Mouse (Mus musculus) small intestine, adult 2 months (tissue): Measurements from ENCODE around the gene Cbr1. TPM values are rescaled to one million over a fixed set of nuclear protein-coding genes. Genes with fewer than 3 reads are reported as not detected.

Source experiments
- H3K27ac ChIP-seq: fragments of 200-500 bp; 2 replicates; pipeline ENCODE4 v1.5.1; 2012; ENCODE audit warnings: low read depth, low read length, control low read depth, inconsistent platforms; ENCODE audit not compliant: insufficient read depth
- H3K27me3 ChIP-seq: fragments of 200-500 bp; 2 replicates; pipeline ENCODE4 v1.6.1; 2012; ENCODE audit warnings: mild to moderate bottlenecking, moderate library complexity, low read length, inconsistent platforms; ENCODE audit not compliant: control insufficient read depth, insufficient read depth
- H3K36me3 ChIP-seq: fragments of 200-500 bp; 2 replicates; pipeline ENCODE4 v1.6.1; 2012; ENCODE audit warnings: mild to moderate bottlenecking, low read length, control low read depth, inconsistent platforms; ENCODE audit not compliant: control insufficient read depth, insufficient read depth
- H3K4me1 ChIP-seq: fragments of 200-500 bp; 2 replicates; pipeline ENCODE4 v1.6.1; 2012; ENCODE audit warnings: low read length, inconsistent platforms, mixed read lengths; ENCODE audit not compliant: control insufficient read depth, insufficient read depth, insufficient read length
- H3K4me3 ChIP-seq: fragments of 200-500 bp; 2 replicates; pipeline ENCODE4 v1.5.1; 2012; ENCODE audit warnings: low read depth, mild to moderate bottlenecking, control low read depth, inconsistent platforms, low read length, moderate library complexity
- CTCF ChIP-seq: fragments of 200-500 bp; IDR thresholded peaks from 2 replicates; pipeline ENCODE4 v1.5.1; 2012; ENCODE audit warnings: low read depth, mild to moderate bottlenecking, control low read depth, inconsistent platforms, low read length, moderate library complexity, mixed read lengths; ENCODE audit not compliant: insufficient replicate concordance, insufficient read length; ENCODE audit errors: extremely low read depth
- POLR2A ChIP-seq: fragments of 200-500 bp; IDR thresholded peaks from 2 replicates; pipeline ENCODE4 v1.6.1; 2012; ENCODE audit warnings: low read depth, mild to moderate bottlenecking, control low read depth, inconsistent platforms, low read length, moderate library complexity
- WGBS: fragments of 180-500 bp; shearing (Covaris S2); methylation state at CpG from one replicate; pipeline ENCODE4 v1.1.7; 2018; 5-methylcytosine and 5-hydroxymethylcytosine counted together
- polyA plus RNA-seq: library from polyadenylated mRNA; depleted of rRNA; stranded (reverse); fragments of >200 nt; gene quantifications from 2 replicates; pipeline ENCODE4 v1.2.3, GENCODE M21; 2012

Cbr1 gene
- polyA plus RNA-seq, 1 experiment: 352 TPM

- no peaks in the 10 kb centered on the region for H3K4me1 ChIP-seq
- H3K36me3 ChIP-seq: peaks cover 4% of the 10 kb centered on the region; the same call in 1 of the 2 replicates
- TF ChIP-seq CTCF (no peak), POLR2A (no peak)
- no peaks in the 10 kb centered on the region for H3K27me3 ChIP-seq
- no peak overlapping the region for H3K27ac ChIP-seq
- 63% methylated on average over 4 of the region's 4 CpGs for WGBS
- H3K4me3 ChIP-seq: no peak overlapping the region
These were observed 17.4 kb upstream of the Cbr1 start for GRCm38 (mm10) chr16:93588281-93588680.

GRCm38 (mm10) chr16:93590915-93591314 is 14.7 kb upstream of the Cbr1 start:
- Histone ChIP-seq H3K36me3 (peaks cover 3% of the 10 kb centered on the region; the same call in 1 of the 2 replicates), H3K4me3 (no peak overlapping the region), H3K4me1 (no peaks in the 10 kb centered on the region), H3K27ac (no peak overlapping the region), H3K27me3 (no peaks in the 10 kb centered on the region)
- TF ChIP-seq POLR2A: no peak
- TF ChIP-seq CTCF: no peak
- WGBS: 91% methylated on average over 15 of the region's 15 CpGs

- TF ChIP-seq CTCF: no peak
- H3K4me3 ChIP-seq: no peak overlapping the region
- no peak overlapping the region for H3K27ac ChIP-seq
- H3K4me1 ChIP-seq: no peaks in the 10 kb centered on the region
- 85% methylated on average over 20 of the region's 20 CpGs for WGBS
- no peaks in the 10 kb centered on the region for H3K27me3 ChIP-seq
- peaks cover 3% of the 10 kb centered on the region; the same call in 1 of the 2 replicates for H3K36me3 ChIP-seq
These were observed 13.9 kb upstream of the Cbr1 start for GRCm38 (mm10) chr16:93591450-93592430.

GRCm38 (mm10) chr16:93592711-93593110 is 12.9 kb upstream of the Cbr1 start:
- 90% methylated on average over 3 of the region's 3 CpGs for WGBS
- TF ChIP-seq CTCF (no peak), POLR2A (no peak)
- Histone ChIP-seq H3K27ac (no peak overlapping the region), H3K36me3 (peaks cover 3% of the 10 kb centered on the region; the same call in 1 of the 2 replicates), H3K4me3 (no peak overlapping the region), H3K27me3 (no peaks in the 10 kb centered on the region), H3K4me1 (no peaks in the 10 kb centered on the region)

GRCm38 (mm10) chr16:93593406-93593805 is 12.2 kb upstream of the Cbr1 start:
- Histone ChIP-seq H3K27me3 (no peaks in the 10 kb centered on the region), H3K4me1 (no peaks in the 10 kb centered on the region), H3K36me3 (peaks cover 4% of the 10 kb centered on the region; the same call in 1 of the 2 replicates), H3K4me3 (no peak overlapping the region), H3K27ac (no peak overlapping the region)
- 89% methylated on average over 8 of the region's 8 CpGs for WGBS
- no peak for TF ChIP-seq CTCF
- TF ChIP-seq POLR2A: no peak

- 92% methylated on average over 10 of the region's 10 CpGs for WGBS
- TF ChIP-seq CTCF (no peak), POLR2A (no peak)
- peaks cover 4% of the 10 kb centered on the region; the same call in 1 of the 2 replicates for H3K36me3 ChIP-seq
- H3K27me3 ChIP-seq: no peaks in the 10 kb centered on the region
- no peak overlapping the region for H3K4me3 ChIP-seq
- H3K27ac ChIP-seq: no peak overlapping the region
- H3K4me1 ChIP-seq: no peaks in the 10 kb centered on the region
These were observed 11.2 kb upstream of the Cbr1 start for GRCm38 (mm10) chr16:93594448-93594847.

- Histone ChIP-seq H3K27me3 (no peaks in the 10 kb centered on the region), H3K27ac (no peak overlapping the region), H3K4me3 (no peak overlapping the region), H3K4me1 (no peaks in the 10 kb centered on the region), H3K36me3 (0 out of 2 replicates have a peak, but pooled peaks cover 1% of the 10 kb centered on the region)
- 81% methylated on average over 5 of the region's 5 CpGs for WGBS
- TF ChIP-seq CTCF: no peak
- TF ChIP-seq POLR2A: no peak
These were observed 9.9 kb upstream of the Cbr1 start for GRCm38 (mm10) chr16:93595766-93596165.
